Mouse (Mus musculus): ENCODE results near the gene Fat1. TPM values are rescaled to one million over a fixed set of nuclear protein-coding genes. Genes with fewer than 3 reads are reported as not detected.

The Fat1 gene
- polyA plus RNA-seq, 1 experiment, result 54.0 TPM

GRCm38 (mm10) chr8:45050451-45050850, 115.2 kb downstream of the Fat1 start:
- no peak overlapping the region for H3K27ac ChIP-seq (ENCODE audit: insufficient read depth, low read depth, low read length)
- 85% methylated on average over 8 of the region's 8 CpGs for WGBS

GRCm38 (mm10) chr8:45051236-45051635, 116.0 kb downstream of the Fat1 start:
- peaks cover 54% of the 10 kb centered on the region for H3K36me3 ChIP-seq (ENCODE audit: control insufficient read depth, insufficient read depth, low read length)
- 95% methylated on average over 30 of the region's 30 CpGs for WGBS

More at GRCm38 (mm10) chr8:45050451-45050850, 115.2 kb downstream of the Fat1 start:
- Histone ChIP-seq H3K27me3 (ENCODE audit: control insufficient read depth, insufficient read depth, low read length) (no peaks in the 10 kb centered on the region), H3K4me3 (ENCODE audit: low read depth, low read length) (no peak overlapping the region), H3K4me1 (ENCODE audit: control insufficient read depth, insufficient read depth, insufficient read length, low read length) (no peaks in the 10 kb centered on the region), H3K36me3 (ENCODE audit: control insufficient read depth, insufficient read depth, low read length) (peaks cover 56% of the 10 kb centered on the region)
- TF ChIP-seq CTCF (IDR thresholded peaks at IDR 0.05; ENCODE audit: extremely low read depth, insufficient read length, insufficient replicate concordance, low read depth, low read length) (no peak), POLR2A (IDR thresholded peaks at IDR 0.05; ENCODE audit: low read depth, low read length) (no peak)

GRCm38 (mm10) chr8:45052205-45052604, 117.0 kb downstream of the Fat1 start:
- H3K4me3 ChIP-seq (ENCODE audit: low read depth, low read length), result no peak overlapping the region
- TF ChIP-seq POLR2A (IDR thresholded peaks at IDR 0.05; ENCODE audit: low read depth, low read length) (no peak), CTCF (IDR thresholded peaks at IDR 0.05; ENCODE audit: extremely low read depth, insufficient read length, insufficient replicate concordance, low read depth, low read length) (no peak)
- no peak overlapping the region for H3K27ac ChIP-seq (ENCODE audit: insufficient read depth, low read depth, low read length)
- no peaks in the 10 kb centered on the region for H3K4me1 ChIP-seq (ENCODE audit: control insufficient read depth, insufficient read depth, insufficient read length, low read length)
- 81% methylated on average over 1 of the region's 1 CpGs for WGBS
- H3K36me3 ChIP-seq (ENCODE audit: control insufficient read depth, insufficient read depth, low read length), result peaks cover 47% of the 10 kb centered on the region
- H3K27me3 ChIP-seq (ENCODE audit: control insufficient read depth, insufficient read depth, low read length), result no peaks in the 10 kb centered on the region

More at GRCm38 (mm10) chr8:45051236-45051635, 116.0 kb downstream of the Fat1 start:
- H3K27me3 ChIP-seq (ENCODE audit: control insufficient read depth, insufficient read depth, low read length), result no peaks in the 10 kb centered on the region
- no peak overlapping the region for H3K4me3 ChIP-seq (ENCODE audit: low read depth, low read length)
- TF ChIP-seq CTCF (IDR thresholded peaks at IDR 0.05; ENCODE audit: extremely low read depth, insufficient read length, insufficient replicate concordance, low read depth, low read length) (no peak), POLR2A (IDR thresholded peaks at IDR 0.05; ENCODE audit: low read depth, low read length) (no peak)
- H3K4me1 ChIP-seq (ENCODE audit: control insufficient read depth, insufficient read depth, insufficient read length, low read length), result no peaks in the 10 kb centered on the region
- no peak overlapping the region for H3K27ac ChIP-seq (ENCODE audit: insufficient read depth, low read depth, low read length)

- no peak for TF ChIP-seq POLR2A (IDR thresholded peaks at IDR 0.05; ENCODE audit: low read depth, low read length)
- no peak for TF ChIP-seq CTCF (IDR thresholded peaks at IDR 0.05; ENCODE audit: extremely low read depth, insufficient read length, insufficient replicate concordance, low read depth, low read length)
- no peak overlapping the region for H3K27ac ChIP-seq (ENCODE audit: insufficient read depth, low read depth, low read length)
- H3K36me3 ChIP-seq (ENCODE audit: control insufficient read depth, insufficient read depth, low read length), result peaks cover 47% of the 10 kb centered on the region
- H3K27me3 ChIP-seq (ENCODE audit: control insufficient read depth, insufficient read depth, low read length), result no peaks in the 10 kb centered on the region
- H3K4me1 ChIP-seq (ENCODE audit: control insufficient read depth, insufficient read depth, insufficient read length, low read length), result no peaks in the 10 kb centered on the region
- WGBS, result 96% methylated on average over 9 of the region's 9 CpGs
- no peak overlapping the region for H3K4me3 ChIP-seq (ENCODE audit: low read depth, low read length)
These were observed 117.4 kb downstream of the Fat1 start for GRCm38 (mm10) chr8:45052618-45053017.

GRCm38 (mm10) chr8:45055500-45055899, 120.3 kb downstream of the Fat1 start:
- H3K4me1 ChIP-seq (ENCODE audit: control insufficient read depth, insufficient read depth, insufficient read length, low read length), result no peaks in the 10 kb centered on the region
- TF ChIP-seq POLR2A (IDR thresholded peaks at IDR 0.05; ENCODE audit: low read depth, low read length), result no peak
- TF ChIP-seq CTCF (IDR thresholded peaks at IDR 0.05; ENCODE audit: extremely low read depth, insufficient read length, insufficient replicate concordance, low read depth, low read length), result no peak

GRCm38 (mm10) chr8:45056810-45057209, 121.6 kb downstream of the Fat1 start:
- WGBS, result 33% methylated on average over 2 of the region's 3 CpGs
- H3K27me3 ChIP-seq (ENCODE audit: control insufficient read depth, insufficient read depth, low read length), result no peaks in the 10 kb centered on the region

More at GRCm38 (mm10) chr8:45055500-45055899, 120.3 kb downstream of the Fat1 start:
- Histone ChIP-seq H3K4me3 (ENCODE audit: low read depth, low read length) (no peak overlapping the region), H3K27me3 (ENCODE audit: control insufficient read depth, insufficient read depth, low read length) (no peaks in the 10 kb centered on the region), H3K27ac (ENCODE audit: insufficient read depth, low read depth, low read length) (no peak overlapping the region), H3K36me3 (ENCODE audit: control insufficient read depth, insufficient read depth, low read length) (peaks cover 33% of the 10 kb centered on the region)
- 90% methylated on average over 3 of the region's 3 CpGs for WGBS

GRCm38 (mm10) chr8:45060083-45060482, 124.8 kb downstream of the Fat1 start:
- Histone ChIP-seq H3K4me1 (ENCODE audit: control insufficient read depth, insufficient read depth, insufficient read length, low read length) (no peaks in the 10 kb centered on the region; the same call in 1 of the 2 replicates), H3K27ac (ENCODE audit: insufficient read depth, low read depth, low read length) (no peak overlapping the region), H3K27me3 (ENCODE audit: control insufficient read depth, insufficient read depth, low read length) (no peaks in the 10 kb centered on the region), H3K4me3 (ENCODE audit: low read depth, low read length) (no peak overlapping the region), H3K36me3 (ENCODE audit: control insufficient read depth, insufficient read depth, low read length) (peaks cover 1% of the 10 kb centered on the region; the same call in 1 of the 2 replicates)
- 84% methylated on average over 2 of the region's 2 CpGs for WGBS
- TF ChIP-seq POLR2A (IDR thresholded peaks at IDR 0.05; ENCODE audit: low read depth, low read length) (no peak), CTCF (IDR thresholded peaks at IDR 0.05; ENCODE audit: extremely low read depth, insufficient read length, insufficient replicate concordance, low read depth, low read length) (no peak)

More at GRCm38 (mm10) chr8:45056810-45057209, 121.6 kb downstream of the Fat1 start:
- Histone ChIP-seq H3K4me3 (ENCODE audit: low read depth, low read length) (no peak overlapping the region), H3K4me1 (ENCODE audit: control insufficient read depth, insufficient read depth, insufficient read length, low read length) (no peaks in the 10 kb centered on the region), H3K27ac (ENCODE audit: insufficient read depth, low read depth, low read length) (no peak overlapping the region), H3K36me3 (ENCODE audit: control insufficient read depth, insufficient read depth, low read length) (peaks cover 22% of the 10 kb centered on the region)
- peak; percentile 58; the same call in 1 of the 2 replicates for TF ChIP-seq CTCF (IDR thresholded peaks at IDR 0.05; ENCODE audit: extremely low read depth, insufficient read length, insufficient replicate concordance, low read depth, low read length)
- TF ChIP-seq POLR2A (IDR thresholded peaks at IDR 0.05; ENCODE audit: low read depth, low read length), result no peak

All from small intestine, adult 2 months (tissue).